Mouse (Mus musculus) T-cell, adult 2 months (primary cell): ENCODE measurements at regions not wholly inside any gene's neighbourhood (a gene's known extent, or its start where the extent isn't known, plus 50 kb on each side); places are given as distances from the start of the nearest gene placed in this dataset.
A peak's percentile ranks its signal among the peaks of the same experiment; 100 is the strongest.

Source experiments
- DNase-seq: peaks from one replicate; pipeline ENCODE4 v3.0.0; 2022; ENCODE audit warnings: low spot score

DNA sequence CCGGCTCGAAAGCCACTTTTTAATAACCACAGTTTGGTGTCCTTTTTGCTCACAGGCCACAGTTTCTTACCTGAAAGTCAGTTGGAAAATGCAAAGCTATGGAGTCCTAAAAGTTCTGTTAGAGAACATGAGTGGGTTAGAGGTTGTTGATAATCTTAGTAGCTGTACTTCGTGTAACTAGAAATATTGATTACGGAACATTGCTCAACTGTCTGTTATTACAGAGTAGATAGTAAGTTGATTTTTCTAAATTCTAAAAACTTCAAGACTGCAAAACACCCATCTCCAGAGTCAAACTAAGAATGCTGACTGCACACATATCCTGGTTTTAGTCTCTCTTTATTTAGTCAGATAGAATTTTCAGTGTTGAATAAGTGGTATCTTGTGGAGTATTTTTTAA lies 111.0 kb downstream of the Slc38a4 start:
- no peak for DNase-seq

DNA sequence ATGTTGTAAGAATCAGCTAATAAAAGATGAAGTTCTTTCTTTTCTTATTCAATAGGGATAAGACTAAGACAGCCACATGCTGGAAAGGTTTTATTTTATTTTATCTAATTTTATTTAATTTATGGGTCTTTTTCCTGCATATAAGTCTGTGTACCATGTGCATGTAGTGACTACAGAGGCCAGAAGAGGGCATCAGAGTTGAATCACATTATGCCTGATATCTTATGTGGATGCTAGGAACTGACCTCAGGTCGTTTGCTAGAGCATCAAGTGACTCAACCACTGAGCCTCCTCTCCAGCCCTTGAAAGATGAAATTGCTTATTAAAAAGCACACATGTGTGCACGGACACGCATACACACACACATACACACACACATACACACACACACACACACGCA lies 113.1 kb downstream of the Slc38a4 start:
- no peak for DNase-seq

DNA sequence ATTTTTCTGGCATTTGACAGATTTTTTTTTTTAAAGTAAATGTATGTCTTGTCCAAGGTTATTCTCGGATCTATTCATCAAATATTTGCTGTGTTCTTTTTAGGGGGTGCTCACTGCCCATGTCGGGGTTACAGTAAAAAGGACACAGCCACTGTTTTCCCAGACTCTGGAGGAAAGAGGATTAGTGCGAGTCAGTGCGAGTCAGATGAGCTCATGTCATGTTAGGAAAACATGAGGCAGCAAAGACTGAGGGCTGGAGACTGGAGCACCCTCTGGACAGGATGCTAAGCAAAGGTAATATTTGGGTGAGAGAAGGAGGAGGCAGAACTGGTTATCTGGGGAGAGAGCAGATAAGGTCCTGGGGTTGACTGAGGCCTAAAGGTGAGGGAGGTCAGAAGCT lies 117.3 kb downstream of the Slc38a4 start:
- no peak for DNase-seq

DNA sequence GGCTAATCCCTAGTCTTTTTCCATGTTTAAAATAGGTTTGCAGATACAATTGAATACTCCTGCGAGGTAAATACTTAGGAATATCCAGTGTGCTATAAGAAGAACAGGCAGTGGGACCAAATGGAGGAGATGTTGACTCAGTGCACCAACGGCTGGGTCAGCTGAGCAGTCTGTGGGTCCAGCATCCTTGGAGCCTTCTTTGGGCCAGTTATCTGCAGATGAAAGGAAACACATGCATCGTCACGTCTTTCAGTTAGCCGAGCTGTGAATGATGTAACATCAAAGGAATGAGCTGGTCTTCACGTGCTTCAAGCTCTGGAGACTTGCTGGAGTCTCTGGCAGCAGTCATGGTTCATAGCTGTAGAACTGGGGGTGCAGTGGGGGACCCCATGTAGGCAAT lies 118.1 kb downstream of the Slc38a4 start:
- no peak for DNase-seq

DNA sequence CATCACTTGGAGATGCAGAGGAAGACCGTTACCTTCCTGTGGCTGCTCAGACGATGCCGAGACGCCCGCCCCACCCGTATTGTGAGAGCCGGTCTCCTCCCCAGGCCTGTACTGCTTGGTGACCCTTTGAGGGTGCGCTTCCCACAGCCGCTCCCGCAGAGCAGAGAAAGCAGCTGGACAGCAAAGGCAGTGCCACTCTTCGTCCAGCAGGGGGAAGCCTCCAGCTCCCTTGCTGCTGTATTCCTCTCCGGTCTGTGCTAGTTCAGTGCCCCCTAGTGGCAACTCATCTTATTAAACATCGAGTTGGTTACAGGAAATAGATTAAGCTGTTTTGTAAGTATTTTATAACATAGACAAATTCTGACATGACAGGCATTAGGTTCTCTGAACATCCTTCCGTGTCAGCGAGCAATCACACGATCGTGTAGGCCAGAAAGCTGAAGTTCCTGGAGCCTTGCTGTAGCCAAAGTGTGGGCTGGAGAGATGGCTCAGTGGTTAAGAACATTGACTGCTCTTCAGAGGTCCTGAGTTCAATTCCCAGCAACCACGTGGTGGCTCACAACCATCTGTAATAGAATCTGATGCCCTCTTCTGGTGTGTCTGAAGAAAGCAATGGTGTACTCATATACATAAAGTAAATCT lies 118.9 kb downstream of the Slc38a4 start:
- peak; percentile 87 for DNase-seq

DNA sequence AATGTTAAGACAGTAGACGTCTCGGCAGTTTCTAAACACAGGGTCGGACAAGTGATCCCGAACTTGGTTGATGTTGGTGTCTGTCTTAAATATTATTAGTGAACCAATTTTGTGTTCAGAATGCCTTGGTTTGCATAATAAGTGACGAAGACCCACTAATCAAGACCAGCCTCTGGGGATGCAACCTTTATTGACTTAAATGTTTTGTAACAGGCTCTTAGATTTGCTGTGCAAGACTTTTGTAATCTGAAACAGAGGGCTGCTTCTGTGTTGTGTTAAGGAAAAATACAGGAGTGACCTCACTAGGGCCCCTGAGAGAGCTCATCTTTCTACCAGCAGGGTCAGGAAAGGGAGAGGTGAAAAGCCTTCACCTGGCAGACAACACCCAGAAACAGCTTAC lies 119.5 kb downstream of the Slc38a4 start:
- DNase-seq = no peak

DNA sequence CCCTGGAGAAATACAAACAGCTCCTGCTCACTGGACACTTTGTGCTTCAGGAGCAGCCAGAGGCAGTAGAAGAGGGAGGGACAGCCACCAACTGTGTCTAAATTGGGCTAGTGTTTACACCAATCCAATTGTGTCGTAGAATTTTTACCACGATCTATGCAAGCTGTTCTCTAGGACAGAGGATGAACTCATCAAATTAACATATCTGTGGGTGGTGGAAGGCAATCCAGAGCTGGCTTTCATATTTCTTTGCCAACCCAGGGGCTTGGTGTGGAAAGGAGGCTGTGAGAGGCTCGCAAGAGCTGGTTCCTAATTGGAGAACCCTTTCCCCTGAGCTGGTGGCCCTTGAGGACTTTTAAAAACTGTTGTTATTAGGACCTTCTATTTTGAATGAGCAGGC lies 122.3 kb downstream of the Slc38a4 start:
- DNase-seq = no peak

DNA sequence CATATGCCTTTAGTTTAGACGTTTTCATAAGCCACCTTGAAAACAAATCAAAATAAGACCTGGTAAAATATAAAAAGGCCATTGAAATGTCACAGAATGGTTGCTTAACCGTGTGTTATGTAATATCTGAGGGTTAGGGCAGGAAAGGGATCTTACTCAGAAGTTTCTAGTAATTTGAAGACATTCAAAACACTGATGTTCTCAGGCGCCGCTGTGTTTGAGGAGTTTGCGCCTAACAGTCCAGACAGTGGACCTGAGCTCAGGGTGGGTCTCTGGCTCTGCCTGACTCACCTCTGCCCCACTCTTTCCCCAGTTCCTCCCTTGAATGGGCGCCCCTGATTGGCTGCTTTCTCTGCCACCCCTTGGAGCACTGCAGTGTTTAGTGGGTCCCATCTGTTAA lies 125.2 kb downstream of the Slc38a4 start:
- DNase-seq = no peak

DNA sequence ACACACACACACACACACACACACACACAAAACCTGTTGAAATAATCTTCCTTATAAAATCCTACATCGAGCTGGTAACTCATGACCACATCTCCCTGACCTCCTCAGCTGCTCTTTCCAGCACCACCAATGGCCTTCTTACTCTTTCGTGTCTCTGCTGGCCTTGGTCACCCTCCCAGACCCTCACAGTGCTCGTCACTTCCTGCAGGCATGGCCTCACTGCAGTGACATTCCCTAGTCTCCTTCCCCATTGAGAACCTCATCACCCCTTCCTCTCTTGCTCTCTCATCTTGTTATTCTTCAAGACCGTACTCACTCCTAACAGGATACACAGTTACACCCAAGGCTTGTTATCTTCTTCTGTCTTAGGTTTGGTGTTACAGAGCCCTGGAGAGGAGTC lies 126.0 kb downstream of the Slc38a4 start:
- no peak for DNase-seq

DNA sequence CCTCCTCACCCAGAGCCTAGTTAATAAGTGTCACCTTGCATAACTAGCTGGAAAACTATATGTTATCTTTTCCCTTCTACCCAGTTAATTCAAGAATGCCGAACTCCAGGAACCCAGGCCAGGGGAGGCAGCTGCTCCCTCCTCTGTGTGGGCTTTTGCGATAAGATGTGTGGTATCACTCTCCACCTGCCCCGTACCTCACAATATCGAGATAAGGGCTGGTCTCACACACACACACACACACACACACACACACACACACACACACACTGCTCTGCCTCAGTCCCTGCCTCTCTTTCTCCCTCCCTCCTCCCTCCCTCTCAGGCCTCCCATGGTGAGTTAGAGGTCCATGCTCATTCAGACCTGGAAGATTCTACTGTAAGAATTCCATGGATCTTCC lies 127.1 kb downstream of the Slc38a4 start:
- DNase-seq = no peak

DNA sequence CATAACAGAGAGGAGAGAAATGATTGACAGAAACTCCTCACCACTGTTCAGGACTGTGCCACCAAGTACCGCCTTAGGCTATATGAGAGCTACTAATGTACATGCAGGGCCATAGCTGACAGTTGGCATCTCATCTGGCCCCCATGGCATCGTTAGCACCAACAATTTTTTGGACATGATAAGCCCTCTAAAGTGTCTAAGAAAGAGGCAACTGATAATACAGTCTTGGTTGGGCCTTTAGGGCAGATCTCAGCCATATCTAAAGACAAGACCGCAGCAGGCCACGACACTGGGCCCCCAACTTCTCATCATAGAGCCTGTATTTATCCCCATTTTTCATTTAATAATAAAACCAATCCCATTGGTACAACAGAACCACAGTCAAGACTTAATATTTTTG lies 128.1 kb downstream of the Slc38a4 start:
- DNase-seq = no peak

DNA sequence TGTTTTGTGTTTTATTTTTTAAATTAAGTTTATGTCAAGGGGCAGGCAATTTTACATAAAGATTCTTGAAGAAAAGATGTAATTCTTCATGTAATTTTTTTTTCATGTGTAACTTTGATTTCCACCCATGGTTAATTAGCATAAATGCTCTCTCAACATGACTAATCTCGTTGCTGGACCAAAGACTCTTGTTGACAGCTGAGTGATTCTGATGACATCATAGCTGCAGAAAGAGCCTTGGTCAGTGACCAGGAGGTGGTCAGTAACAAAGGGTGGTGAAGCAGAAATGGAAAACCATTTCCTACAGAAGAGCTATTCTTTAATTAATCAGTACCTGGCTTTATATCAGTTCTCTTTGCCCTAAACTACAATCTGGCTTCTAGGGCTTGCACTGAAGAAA lies 129.1 kb downstream of the Slc38a4 start:
- DNase-seq = no peak

DNA sequence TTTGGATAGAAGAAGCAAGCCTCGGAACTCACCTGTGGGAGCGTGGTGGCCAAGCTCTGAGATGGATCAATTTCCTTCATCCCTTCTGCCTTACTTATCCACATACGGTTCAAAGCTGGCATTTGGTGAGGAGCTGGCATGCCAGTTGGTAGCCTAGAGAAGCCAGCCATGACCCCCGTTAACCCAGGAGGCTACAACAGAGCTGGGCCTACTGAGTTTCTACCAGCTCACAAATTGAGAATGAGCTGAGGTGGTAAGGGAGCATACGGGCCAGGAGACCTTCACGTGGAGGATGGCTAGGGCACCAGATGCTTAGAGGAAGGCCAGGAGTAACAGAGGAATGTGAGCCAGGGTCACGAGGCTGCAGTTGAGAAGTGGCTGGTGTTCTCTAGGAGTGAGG lies 139.2 kb downstream of the Slc38a4 start:
- no peak for DNase-seq

DNA sequence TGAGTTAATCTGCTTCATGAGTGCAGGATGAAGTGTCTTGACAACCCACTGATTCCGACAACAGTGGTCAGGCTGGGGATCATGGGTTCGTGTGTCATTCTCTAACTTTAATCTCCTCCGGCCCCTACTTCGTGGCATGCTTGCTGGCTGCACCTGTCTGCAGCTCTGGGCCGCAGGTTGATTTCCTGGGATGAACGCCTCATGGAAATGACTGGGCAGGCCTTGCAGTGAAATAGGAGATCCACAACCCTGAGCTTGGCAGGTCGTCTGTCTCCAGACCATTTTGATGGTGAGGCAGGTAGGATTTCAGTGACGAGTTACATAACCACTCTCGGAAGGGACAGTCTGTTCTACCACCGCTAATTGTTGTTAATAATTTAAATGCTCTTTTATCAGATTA lies 140.2 kb downstream of the Slc38a4 start:
- no peak for DNase-seq

DNA sequence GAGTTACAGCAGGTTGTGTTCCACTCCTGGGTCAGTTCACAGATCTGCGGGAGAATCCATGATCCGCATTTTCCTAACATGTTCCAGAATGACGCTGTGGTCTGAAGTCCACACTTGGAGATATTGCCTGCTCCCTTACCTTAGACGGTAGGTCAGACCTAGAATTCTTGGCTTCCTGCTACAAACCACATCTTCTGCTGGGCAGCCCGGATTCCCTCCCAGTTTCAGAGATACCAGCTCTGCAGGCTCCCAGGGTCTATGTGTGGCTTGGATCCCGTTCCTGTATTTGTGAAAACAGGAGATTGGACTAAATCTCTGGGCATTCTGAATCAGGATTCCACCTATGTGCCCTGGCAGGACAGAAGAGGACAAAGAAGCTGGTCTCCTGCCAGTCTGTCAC lies 140.8 kb downstream of the Slc38a4 start:
- no peak for DNase-seq

DNA sequence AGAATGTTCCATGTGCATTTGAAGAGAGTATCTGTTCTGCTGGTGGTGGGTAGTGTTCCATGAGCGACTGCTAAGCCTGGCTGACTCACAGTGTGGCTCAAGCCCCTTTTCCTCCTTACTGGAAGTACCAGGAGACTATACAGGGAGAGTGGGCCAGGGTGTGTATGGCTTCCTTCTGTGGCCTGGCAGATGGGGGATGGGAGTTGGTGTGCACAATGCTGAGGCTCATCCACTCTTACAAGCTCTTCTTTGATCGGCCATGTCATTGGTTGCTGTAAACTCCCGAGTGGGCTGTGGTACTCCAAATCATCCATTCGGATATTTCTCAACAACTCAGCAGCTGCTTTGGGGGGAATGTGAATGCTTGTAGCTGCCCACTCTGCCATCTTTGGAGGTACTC lies 150.2 kb downstream of the Slc38a4 start:
- no peak for DNase-seq

DNA sequence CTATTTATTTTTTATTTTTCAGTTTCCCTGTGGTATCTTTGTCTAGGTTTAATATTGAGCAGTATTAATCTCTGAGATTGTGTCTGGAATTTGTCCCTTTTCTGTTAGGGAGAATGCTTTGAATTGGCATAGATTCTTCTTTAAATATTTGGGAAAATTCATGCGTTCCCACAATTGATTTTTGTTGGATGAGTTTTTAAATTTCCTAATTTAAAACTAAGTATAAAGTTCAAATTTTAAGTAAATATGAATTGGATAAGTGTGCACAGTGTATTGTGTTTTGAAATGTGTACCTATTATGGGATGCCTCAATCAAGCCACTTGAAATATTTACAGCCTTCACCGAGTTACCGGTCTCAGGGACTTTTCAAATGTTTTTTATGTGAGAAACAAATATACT lies 152.3 kb downstream of the Slc38a4 start:
- no peak for DNase-seq

DNA sequence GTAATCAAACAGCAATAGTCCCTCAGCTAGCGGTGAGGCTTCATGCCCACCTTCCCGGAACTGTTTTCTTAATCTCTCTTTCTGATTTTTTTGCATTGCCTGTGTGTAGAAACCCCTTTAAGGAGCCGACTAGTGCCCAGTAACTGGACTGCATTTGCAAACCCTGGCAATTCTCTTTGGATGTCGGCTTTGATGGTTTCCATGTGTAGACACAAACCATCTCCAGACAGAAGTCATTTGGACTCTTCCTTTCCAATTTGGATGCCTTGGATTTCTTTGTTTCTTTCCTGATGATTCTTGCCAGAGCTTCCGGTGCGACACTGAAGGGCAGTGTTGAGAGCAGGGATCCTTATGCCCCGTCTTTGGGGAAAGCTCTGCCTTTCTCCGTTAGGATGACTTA lies 153.0 kb downstream of the Slc38a4 start:
- no peak for DNase-seq

DNA sequence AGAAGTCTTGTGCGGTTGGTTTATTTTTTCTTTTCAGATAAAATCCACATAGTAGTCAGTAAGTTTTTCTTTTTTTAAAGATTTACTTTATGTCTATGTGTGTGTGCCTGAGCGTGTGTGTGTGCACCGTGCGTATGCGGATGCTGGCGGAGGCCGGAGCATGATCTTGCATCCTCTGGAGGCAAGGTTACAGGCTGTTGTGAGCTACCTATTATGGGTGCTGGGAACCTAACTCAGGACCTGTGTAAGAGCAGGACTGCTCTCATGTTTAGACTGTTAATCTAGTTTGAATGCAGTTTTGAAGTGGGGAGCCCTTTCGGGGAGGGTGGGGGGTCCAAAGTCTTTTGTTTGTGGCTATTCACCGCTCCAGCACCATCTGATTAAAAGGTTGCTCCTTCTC lies 154.1 kb downstream of the Slc38a4 start:
- DNase-seq = no peak

DNA sequence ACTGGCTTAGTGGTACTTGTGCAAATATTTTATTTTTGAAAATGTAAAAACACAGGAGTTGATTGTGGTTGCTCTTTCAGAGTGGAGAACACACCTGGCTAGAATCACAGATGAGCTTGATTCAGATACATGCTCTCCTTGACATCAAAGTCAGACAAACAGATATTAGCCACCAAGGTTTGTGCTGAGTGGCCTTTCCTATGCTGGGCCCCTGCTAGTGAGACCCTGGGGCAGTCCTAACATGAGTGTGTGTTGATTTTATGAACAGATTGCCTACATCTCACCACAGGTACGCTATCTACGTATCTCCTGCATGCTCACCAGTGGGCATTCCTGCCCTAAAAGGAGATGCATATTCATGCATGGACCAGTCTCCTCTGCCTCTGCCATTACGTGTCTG lies 157.5 kb downstream of the Slc38a4 start:
- no peak for DNase-seq

DNA sequence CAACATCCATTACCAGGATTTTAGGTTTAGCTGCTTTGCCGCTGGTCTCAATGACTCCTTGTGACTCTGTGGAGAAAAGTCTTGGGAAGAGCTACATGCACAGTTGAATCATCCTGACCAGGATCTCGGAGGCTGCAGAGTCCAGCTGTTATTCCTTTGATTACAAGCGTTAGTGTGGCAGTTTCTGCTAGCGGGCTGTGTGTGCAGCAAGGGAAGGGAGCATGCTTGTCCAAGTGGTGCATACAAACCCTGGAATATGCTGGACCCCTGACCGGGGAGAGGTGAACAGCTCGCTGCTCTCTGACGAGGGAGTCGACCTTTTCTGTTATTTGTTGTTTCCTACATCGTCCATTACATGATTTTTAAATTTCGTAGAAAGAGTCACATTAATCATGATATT lies 170.9 kb downstream of the Slc38a4 start:
- DNase-seq = no peak

DNA sequence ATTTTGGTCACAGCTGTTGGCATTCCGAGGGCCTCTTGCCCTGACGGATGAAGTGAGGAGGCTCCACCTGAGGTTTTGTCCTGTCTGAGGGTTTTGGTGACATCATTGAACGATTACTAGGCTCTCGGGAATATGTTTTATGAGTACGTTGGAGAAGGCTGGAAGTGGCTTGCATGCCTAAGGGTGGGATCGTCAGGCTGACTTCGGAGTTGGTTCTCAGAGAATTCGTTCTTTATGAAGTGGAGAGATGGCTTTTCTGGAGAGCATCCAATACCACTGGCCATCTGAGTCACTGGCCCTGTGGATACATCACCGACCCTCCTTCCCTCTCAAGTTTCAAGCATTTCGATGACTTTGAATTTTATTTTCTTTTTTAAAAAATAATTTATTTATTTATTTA lies 172.0 kb downstream of the Slc38a4 start:
- DNase-seq = no peak

DNA sequence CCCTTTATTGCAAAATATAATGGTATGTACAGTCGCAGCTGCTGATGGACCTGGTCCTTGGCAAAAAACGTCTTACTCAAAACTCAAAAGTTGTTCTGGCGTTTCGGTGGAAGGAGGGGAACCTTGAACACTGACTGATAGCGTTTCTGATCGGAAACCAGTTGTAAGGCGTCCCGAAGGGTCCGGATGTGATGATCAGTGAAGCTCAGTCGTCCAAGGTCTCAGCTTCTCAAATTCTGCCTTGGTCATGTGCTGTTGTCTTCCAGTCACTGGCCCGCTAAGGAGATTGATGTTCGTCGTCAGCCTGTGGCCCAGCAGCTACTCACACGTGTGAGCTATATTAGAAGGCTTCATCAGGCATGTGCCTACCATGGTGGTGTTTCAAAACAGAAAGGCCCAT lies 173.5 kb downstream of the Slc38a4 start:
- no peak for DNase-seq

DNA sequence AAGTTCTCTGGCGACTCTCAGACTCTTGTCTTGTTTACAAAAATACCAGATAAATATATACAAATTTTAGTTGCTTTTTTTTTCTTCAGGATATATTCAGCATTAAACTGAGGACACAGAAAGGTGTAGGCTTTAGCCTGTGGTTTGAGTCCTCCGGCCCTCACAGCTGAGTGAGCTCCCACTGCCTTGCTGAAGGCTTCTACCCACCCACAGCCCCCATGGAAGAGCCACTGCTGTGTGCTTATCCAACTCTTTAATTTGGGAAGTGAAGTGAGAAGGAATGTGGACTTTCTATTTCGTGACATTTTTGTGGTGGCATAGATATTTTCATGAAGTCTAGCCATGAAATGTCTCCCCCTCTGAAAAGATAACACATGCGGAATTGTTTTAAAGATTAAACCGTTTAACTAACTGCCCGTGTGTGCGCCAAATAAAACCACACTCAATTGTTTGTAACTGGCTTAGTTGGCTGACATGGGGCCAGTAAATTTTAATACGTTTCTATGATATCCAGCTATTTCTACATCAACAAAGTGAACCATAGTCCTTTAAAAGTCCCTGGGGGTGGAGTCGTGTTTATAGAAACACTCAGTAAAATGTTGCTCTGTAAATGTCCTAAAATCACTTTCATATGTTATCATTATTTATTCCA lies 174.1 kb downstream of the Slc38a4 start:
- no peak for DNase-seq
